ENCODE assay signal across 11 mouse cellular contexts in genomic region chr3:35473351-35473750, GRCm38 (mm10).
"Had no signal": no experiment of that assay in that cellular context is flagged by ENCODE, and none has a peak within 500 bp of the region (broad histone marks: within the 10 kb centered on the region; RNA-seq: fewer than 3 reads in every experiment).

No protein-coding gene starts in this region.

- H3K4me3 ChIP-seq: limb, embryonic 13.5 days had no signal

- H3K9ac ChIP-seq: limb, embryonic 13.5 days; liver, embryonic 14.5 days had no signal

- H3K9me3 ChIP-seq: limb, embryonic 13.5 days had no signal

- H3K27ac ChIP-seq: limb, embryonic 13.5 days; liver, embryonic 14.5 days had no signal

- H3K36me3 ChIP-seq: limb, embryonic 13.5 days had no signal

- DNase-seq: kidney, adult 8-10 months; kidney, postnatal 36 days; layer of hippocampus, adult 9-11 months; layer of hippocampus, postnatal 36 days; lung, adult 18-20 months; right cerebral cortex, adult 18-20 months; right cerebral cortex, postnatal 25 days; thymus, postnatal 36 days had no signal

- H3K4me2 ChIP-seq: limb, embryonic 13.5 days had no signal

- ATAC-seq: intestine, postnatal 0 days had no signal
